Mouse (Mus musculus) kidney, adult 11 months (tissue): ENCODE measurements around the gene Vegfd.

Experiments
- DNase-seq: peaks from one replicate; pipeline ENCODE4 v3.0.0; 2022

The Vegfd gene

DNA sequence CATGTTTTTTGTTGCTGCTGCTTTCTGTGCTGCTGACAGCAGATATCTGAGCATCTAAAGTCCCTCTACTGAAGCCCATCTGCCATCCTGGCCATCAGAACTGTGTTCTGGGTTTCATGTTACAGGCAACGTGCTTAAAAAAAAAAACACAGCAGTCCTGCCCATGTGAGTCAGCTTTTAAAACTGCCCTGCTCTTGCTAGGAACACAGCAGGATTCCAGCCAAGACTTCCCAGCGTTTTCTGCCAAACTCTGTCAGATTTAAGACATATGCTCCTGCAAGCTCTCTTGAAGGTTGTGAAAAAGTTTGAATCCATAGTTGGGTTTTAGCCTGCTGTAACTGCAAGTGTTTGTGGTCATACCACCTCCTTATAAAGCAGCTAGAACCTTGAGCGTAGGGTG is at the start of gene Vegfd:
Gene Vegfd (plus strand): TSS at position 298 of the 400 bp plus-strand sequence.
- peak; percentile 31 for DNase-seq

DNA sequence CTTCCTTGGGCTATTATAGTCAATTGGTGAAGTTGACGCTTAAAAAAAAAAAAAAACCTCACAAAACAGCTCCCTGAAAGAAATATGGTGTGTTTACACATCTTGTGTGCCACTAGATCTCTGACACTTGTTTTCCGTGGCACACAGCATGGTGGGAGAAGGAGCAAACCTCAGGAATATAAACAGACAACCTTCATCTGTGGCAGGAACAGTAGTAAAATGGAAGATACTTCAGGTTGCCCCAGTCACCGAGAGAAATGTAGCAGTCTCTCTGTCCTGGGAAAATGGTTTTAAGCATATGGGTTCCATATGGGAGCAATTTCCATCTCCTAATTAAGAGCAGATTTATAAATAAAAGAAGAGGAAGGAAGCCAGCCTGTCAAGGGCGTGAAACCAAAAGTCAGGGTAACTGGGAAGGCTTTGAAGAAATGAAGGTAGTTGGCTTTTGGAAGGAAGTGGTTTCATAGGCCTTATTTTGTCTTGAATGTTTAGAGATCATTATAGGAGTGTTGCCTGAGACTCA is 49.7 kb upstream of the Vegfd start:
- no peak for DNase-seq

DNA sequence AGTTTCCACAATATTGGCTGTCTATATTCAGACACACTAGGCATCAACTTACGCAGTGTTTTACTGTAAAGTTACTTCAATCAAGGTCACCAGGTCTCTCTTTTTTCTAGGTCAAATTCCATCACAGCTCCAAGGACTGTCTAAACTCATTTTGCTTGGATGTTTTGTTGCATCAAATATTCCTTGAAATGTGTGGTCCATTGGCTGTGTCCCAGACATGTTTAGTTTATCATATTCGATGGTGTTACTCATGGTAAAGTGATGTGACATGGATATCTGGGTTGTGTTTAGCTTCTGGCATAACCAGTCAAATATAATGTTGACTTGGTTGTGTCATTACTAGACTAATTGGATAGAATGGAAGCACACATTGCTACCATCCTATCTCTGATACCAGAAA is 42.8 kb upstream of the Vegfd start:
- DNase-seq, result no peak

DNA sequence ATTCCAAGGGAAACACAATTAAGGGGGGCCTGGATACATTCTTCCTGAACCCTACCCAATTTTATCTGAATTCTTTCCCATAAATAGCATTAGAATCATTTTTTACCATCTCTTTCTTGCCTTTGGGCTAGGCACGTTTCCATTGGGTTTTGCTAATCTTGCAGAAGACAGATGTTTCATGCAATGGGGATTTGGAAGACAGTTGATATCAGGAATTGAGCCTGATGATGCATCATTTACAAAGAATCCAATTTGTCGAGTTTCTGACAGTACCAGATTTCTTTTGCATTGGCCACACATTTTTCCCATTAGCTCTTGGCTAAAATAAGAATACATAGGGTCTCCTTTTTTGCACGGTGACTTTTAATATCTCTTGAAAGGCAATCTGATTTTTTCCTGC is 42.4 kb upstream of the Vegfd start:
- no peak for DNase-seq

DNA sequence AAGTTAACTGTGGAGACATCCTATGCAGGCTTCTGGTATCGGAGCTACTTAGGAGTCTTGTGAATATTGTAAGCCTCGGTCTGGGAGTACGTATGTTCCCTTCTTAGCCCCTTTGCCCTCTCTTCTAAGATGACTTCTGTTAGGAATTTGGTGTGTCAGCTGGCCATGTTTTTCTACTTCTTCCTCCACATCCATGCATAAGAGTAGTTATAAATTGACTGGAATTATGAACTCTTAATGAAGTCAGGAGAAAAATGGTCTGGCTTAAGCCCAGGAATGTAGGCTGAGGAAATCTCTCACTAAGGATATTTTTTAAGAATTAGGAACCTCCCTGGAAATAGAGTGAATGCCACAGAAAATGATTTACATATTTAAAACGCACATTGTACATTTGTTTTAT is 34.6 kb upstream of the Vegfd start:
- no peak for DNase-seq

DNA sequence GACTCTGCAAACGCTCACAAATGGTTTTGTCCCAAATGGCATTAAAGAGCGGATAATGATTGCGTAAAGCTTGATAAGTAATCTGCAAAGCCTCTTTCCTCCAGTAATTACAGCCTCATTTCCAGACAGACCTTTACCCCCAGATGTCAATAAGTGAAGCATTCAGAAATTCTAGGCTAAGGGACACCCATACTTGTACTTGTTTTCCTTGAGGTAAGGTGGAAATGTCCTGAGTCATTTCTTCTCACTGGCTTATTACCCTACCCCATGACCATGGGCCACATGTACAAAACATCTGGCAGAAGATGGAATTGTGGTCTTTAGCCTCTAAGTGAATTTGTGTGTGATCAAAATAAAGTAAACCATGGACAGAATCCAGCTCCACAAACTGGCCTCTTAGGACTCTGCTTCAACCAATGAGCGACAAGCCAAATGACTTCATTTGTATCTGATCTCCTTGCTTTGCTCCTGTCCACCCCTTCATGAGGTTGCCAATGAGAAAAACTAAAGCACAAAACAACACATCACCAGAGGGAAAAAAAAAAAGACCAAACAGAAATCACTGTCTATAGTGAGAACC is 27.7 kb upstream of the Vegfd start:
- DNase-seq, result no peak

DNA sequence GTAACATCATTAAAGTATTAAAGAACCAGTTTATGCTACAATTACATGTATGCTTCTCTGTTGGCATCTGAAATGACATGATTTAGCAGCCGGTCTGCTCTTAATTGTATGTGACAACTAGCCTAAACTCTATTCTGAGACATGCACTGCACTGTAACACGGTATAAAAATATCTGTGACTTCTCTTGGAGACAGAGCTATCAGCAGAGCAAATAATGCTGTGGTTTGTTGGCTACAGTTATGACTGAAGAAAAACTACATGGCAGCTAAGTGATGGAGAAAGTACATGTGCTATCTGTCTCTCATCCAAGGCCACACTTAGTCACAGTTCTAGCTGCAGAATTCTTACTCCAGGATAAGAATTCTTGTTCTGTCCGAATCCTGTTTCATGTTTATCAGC is 24.2 kb upstream of the Vegfd start:
- no peak for DNase-seq

DNA sequence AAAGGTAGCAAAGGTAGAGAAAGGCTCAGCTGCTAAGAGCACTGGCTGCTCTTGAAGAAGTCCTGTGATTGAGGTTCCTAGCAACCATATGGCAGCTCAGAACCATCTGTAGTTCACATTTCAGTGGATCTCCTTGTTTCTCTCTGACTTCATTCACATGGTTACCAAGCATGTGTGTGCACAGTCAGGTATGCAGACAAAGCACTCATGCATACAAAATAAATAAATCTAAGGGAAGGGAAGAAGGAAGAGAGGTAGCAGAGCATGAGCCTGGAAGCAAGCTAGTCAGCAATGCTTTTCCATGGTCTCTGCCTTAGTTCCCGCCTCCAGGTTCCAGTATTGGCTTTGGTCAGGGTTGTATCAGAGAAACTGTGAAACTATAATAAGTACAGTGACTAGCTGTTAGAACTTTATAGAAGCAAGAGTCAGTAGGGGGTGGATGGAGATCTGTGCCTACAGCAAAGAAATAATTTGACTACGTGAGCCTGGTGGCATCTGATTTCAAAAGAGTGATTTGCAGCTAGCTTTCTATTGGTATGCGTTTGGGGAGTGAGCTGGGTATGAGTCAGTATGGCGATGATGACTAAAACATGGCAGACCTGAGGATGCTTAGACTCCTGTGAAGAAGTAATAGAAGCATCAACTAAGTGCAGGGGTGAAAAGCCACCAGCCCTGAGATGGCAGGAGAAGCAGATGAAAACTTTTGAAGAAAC is 7.9 kb upstream of the Vegfd start:
- no peak for DNase-seq

DNA sequence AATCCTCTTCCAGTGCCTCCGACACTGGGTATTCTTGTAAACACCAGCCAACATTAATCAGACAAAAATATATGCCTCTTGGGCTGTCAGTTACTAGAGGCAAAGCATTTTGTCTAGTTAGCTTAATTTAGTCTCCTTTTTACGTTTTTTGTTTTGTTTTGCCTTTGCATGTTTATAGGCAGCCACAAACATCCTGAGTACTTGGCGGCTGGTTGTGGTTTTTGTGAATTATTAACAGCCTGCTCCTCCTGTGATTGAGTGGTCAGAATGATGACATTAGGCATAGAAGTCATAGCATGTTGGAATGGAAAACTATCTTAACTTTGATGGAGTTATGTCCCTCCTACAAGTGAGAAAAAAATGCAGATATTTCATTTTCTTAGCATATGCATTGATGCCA is 2.6 kb upstream of the Vegfd start:
- DNase-seq, result peak; percentile 15

DNA sequence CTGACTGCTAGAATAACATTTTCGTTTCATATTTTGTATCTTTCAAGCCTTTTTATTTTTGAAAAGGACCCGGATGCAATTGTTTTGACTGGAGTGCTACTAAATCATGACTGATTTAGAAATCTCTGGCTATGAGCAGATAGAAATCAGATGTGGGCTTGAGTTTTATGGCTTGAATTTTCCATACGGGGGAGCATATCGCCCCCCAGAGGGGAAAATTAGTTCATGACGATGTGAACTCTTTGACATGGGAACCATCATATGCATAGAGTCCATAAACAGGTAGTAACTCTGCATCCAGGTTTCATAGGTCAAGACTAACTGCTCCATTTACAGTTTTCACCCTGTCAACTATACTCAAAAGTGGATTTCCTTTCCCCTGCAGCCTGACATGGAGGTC is 1.4 kb downstream of the Vegfd start:
- DNase-seq, result no peak

DNA sequence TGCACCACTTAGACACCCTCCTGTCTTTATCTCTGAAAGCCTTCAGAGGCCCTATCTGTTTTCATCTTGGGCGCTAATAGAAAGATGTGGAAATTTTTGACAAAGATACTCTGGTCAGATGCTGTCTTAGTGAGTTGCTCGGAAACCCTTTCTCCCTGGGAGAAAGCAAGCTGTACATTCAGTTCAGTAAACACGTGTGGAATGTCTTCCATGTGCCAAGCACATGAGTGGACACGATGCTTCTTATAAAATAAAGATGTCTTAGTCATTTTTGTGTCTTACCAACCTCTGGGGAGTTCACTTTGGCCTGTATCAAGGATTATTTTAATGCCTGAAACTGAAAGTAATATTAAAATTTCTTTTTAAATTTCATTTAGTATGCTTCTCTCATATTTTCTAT is 6.5 kb downstream of the Vegfd start:
- no peak for DNase-seq

DNA sequence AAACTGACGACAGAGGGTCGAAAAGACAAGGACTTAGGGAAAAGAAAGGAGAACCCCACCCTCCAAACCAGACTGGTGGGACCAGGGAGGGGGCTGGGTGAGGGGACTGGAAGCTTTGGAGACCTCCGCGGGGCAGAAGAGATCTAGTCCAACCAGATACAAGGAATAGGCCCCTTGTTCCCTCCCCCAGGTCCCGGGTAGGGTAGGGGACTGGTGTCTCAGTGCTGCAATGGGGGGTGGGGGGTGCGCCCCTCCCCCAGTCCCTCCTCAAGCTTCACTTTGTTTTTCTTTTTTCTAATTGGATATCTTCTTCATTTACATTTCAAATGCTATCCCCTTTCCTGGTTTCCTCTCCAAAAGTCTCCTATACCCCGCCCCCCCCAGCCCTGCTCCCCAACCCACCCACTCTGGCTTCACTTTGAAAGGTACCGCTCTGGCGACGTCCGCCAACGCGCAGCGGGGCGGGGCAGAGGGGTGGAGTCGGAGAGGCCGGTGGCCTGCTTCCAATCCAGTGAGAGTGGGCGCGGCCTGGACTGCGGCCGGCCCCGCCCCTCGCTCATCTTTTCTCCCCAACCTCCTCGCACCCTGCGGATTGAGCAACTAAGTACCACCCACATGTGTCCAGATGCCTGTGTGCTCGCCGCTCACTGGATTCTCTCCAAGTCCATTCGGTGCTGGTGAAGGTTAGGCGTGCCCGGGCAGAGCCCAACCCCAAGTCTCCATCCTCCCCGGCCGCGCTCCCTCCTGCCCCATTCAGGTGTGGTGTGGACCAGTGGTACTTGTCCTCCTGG is 8.6 kb downstream of the Vegfd start:
- DNase-seq, result peak; percentile 78

DNA sequence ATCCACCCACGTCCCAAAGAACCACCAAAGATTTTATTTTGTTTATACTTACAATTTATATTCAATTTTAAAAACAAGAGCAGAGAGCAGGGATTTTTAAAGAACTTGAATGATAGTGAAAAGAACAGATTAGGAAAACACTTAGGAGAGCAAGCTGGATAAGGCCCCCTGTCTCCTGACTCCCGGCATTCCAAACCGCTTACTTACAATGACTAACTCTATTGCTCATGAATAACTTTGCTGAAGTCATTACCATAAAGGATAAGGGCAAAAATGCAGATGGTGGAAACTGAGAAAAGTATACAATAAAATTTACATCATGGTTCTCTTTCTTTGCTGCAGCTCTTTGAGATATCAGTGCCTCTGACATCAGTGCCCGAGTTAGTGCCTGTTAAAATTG is 20.9 kb downstream of the Vegfd start:
- DNase-seq, result no peak

DNA sequence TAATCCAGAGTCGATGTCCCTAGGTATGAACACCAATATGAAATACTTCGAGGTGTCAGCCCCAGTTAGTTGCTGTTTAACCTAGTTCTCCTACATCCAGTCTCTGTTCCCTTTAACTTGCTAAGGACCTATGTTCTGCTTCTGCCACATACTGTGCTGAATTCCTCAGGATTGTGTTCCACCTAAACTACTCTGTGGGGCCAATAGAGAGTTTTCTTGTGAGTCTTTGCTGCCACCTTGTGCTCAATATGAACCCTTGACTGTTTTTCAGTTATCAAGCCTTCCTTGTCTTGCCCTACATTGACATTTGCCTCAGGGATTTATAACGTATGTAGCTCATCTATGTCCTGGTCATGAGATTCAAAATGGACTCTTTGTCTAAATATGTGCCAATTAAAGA is 25.3 kb downstream of the Vegfd start:
- DNase-seq, result no peak

DNA sequence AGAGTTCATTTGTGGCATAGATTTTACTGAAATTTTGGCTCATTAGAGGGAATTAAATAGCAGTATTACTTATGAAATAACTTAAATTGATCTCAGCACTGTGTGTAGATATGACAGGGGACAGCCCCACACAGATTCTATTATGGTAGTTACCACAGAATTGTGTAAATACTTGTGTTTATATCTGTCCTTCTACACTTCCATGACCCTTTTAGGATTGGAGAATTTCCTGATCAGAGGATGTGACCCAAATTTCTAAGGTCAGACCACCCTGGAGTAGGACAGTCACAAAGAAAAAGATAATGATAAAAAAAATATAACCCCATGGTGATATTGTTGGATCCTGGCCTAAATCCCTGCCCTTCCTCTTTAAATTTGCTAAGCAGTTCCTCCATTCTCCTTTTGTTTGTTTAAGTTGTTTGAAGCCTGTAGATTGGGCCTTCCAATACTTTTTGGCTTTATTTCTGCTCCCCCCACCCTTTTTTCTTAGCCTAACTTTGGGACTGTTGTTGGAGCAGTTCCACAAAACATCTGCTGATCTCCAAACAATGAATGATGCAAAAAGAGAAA is 32.0 kb downstream of the Vegfd start:
- no peak for DNase-seq

DNA sequence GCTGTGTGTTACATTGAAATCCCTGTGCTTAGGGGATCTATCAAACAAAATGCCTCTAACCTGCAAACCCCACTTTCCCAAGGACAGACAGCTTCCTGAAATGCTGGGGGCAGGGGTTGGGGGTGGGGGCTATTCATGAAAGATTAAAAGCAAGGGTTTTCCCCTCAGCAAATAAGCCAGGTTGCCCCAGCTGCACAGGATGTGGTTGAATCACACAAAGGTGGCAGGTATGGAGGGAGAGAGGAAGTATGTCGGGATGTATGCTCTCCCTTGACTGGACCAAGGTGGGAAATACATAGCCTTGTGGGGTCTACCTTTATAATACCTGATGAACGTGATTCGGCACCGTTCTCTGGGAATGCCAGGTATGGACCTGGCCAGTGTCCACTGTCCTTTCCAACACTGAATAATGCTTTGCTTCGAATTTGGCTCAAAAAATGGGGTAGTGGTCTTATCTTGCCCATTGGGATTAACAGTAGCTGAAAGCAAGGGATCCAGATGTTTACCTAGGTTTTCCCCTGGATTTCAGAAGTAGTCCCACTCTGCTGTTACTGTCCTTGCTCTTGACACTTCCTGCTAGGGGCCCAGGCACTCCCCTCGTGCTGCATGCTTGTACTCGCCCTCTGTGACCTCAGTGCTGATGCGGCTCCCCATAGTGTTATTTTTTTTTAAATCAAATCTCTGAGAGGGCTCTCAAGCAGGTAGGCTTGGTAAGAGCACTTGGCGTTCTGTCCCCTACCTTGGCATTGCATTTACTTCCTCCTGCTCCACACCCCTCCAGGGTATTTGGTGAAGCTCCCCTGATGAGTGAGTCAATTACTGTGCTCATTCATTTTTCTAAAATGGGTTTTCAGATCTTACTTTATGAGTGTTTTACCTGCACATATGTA is 33.2 kb downstream of the Vegfd start:
- DNase-seq, result no peak

DNA sequence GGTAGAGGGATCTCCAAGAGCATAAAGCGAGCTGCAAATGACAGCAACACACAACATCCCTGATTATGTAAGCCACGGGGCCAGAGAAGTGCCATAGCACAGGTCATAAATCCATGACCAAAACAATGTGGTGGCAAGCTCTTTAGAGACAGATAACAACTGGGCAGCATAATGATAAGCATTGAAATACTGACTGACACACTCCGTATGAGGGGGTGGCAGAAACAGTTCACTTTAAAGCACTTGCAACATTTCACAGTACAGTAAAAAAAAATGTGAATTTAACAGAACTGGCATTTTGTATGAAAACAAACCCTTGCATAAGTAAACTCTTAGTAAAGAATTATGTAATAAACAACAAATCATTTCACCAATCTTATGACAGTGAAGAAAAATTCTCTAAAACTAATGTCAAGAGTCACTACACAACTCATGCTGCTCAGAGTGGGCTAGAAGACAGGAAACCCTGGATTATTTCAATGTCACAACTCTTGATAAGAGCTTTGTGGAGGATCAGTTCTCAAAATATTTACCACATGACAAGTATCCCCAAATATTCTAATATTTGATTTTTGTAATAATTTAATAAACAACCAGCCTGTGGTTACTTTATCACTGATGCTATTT is 35.2 kb downstream of the Vegfd start:
- no peak for DNase-seq

DNA sequence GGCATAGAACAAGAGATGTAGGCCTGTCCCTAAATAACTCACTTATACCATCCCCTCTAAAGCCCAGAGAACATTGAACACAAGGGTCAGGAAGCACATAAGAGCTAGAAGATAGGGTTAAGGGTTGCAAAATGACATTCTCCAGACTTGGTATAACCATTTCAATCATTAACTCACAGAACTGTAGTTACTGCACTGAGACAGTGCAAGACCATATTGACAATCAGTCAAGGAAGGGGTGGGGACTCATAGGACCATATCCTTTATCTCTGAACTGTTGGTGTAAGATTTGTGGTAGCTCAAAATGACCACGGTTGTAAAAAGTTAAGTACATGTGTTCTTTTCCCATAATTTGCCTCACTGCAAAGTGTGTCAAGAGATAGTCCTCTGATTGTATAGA is 37.4 kb downstream of the Vegfd start:
- no peak for DNase-seq

DNA sequence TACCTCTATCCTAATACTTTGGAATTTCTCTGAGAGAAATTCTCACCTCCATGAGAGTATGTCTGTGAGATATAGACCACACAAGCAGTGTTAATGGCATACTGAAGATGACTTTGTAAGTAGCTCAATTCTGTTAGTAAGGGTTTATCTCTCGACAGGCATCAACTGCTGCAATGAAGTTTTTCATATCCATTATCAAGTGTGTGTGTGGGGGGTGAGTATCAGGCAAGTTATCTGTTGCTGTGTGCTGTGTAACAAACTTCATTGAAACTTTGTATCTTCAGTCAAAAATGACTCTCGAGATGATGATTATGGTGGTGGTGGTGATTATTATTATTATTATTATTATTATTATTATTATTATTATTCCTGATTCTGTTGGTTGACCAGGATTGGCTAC is 43.6 kb downstream of the Vegfd start:
- DNase-seq, result no peak

DNA sequence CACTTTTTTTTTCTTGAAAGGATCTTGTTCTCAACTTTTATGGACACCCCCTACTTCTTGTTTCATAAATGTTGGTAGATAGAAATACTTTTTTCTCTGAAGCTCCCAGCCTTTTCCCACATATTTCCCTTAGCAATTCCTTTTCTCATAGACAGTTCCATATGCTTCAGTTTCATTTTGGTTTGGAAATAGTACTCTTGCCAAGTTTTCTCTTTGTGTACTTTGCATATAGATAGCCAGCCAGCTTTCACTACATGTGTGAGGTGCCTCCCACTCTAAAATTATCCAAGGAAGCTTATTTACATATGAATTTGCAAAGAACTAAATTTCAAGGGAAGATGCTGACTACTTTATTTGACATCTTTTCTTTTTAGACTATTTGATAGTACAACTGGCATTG is 44.8 kb downstream of the Vegfd start:
- no peak for DNase-seq

DNA sequence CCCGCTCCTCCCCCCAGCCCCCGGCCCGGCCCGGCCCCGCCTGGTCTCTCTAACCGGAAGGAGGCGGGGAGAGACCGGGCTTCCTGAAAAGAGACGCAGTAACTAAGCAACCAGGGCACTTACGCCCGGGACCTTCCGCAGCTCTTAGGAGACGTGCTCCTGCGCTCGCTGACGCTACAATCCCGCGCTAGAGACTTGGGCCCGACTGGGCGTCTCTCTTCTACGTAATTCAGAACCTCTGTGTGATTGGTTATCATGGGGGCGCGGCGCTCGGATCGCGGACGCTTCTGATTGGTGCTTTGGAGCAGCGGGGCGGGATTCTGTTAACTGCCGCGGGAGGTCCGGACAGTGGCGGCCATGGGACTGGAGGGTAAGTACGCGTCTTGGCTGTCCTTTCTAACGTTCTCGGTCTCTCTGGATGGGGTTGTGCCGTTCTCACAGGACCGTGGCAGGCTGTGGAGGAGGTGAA is 46.3 kb downstream of the Vegfd start, which contains the start of gene Piga:
Gene Piga (plus strand): TSS at position 317 of the 469 bp plus-strand sequence.
- DNase-seq, result peak; percentile 98

DNA sequence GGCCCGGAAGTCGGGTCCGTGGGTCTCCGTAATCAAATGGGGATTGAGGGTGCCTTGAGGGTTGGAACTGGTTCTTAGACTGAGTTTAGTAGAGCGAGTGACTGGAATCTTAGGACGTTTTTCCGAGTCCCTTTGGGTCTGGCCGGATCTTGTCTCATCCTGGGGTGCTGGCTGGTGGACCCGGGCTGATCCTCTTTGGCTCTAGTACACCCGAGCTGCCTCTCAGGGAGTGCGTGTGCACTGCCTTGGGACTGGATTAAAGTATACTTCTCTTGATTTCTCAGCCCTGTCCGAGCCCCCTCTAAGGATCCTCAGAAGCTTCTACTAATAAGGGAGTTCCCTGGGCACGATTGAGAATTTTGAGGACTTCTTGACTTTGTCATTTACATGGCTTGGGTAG is 46.8 kb downstream of the Vegfd start:
- DNase-seq, result no peak
